8 mouse cellular contexts compared by ENCODE assay signal in the genomic region with DNA sequence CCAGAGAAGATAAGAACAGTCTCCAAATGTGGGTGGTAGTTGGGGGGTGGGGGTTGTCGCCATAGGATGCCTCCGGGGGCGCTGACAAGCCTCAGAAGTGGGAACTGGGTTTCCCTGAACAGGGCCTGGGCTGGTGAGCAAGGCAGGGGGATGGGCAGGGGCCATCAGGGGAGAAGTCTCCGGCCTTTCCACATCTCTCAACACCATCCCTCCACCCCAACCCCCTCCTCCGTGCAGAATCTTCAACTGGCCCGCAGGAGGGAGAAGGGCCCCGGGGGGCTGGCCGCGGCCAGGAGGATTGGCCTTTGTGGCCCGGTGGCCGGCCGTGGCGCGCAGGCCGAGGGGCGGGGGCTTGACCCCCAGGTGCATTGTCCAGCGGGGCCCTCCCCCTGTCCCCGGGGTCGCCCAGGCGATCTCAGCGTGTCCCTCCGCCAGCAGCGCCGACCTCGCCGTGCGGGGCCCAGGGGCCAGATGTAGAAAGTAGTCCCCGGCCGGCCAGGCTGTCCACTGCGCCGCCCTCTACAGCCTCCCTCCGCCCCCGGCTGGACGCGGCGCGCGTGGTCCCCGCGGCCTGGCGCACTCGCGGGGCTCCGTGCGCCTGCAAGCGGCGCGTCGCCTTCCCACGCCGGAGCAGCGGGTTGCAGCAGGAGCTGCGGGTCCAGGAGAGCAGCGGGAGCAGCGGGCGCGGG. TPM values are rescaled to one million over a fixed set of nuclear protein-coding genes. Genes with fewer than 3 reads are reported as not detected.
DNase-seq lines count a peak whose midpoint lies in the region; ATAC-seq and TF ChIP-seq lines count a peak whose summit lies in the region.

Gene Prtg (plus strand): TSS at position 144 of the 689 bp plus-strand sequence.

- no peak for DNase-seq in lung, adult 2 months
- DNase-seq in lung, postnatal 14 days = no peak
- DNase-seq in brain, adult 2 months (ENCODE audit: low read depth, low spot score) = peak; percentile 56
- DNase-seq in intestine, embryonic 14.5 days (ENCODE audit: low spot score) = peak; percentile 74
- DNase-seq in liver, postnatal 0 days = peak; percentile 42
- peak; percentile 26 for DNase-seq in right cerebral cortex, postnatal 4 days

- ATAC-seq in frontal cortex, adult (ENCODE audit: low TSS enrichment) = peak; percentile 64
- peak; percentile 73 for ATAC-seq in intestine, embryonic 14.5 days (replicated peaks; ENCODE audit: low FRiP score, low TSS enrichment, low read depth)
- ATAC-seq in liver, postnatal 0 days = peak; percentile 79
- no peak for ATAC-seq in monocyte, adult 5-6 weeks (replicated peaks; ENCODE audit: insufficient number of reproducible peaks, low FRiP score, low TSS enrichment, poor library complexity, severe bottlenecking)

- no peak for TF ChIP-seq POLR2A in lung, adult 2 months (IDR thresholded peaks at IDR 0.05; ENCODE audit: borderline replicate concordance, extremely low read depth, low read depth, low read length)

- H3K27me3 ChIP-seq in intestine, embryonic 14.5 days (replicated peaks; ENCODE audit: control insufficient read depth, insufficient read depth, low read length) = no peaks in the 10 kb centered on the region
- H3K27me3 ChIP-seq in liver, postnatal 0 days (ENCODE audit: insufficient read depth, low read length) = peaks cover 16% of the 10 kb centered on the region

- H3K4me3 ChIP-seq in lung, adult 2 months (replicated peaks; ENCODE audit: extremely low read depth, low read depth, low read length) = peak within 1 kb of the TSS; percentile 50
- peak within 1 kb of the TSS; percentile 63 for H3K4me3 ChIP-seq in intestine, embryonic 14.5 days (ENCODE audit: low read depth, low read length)
- peak within 1 kb of the TSS; percentile 66 for H3K4me3 ChIP-seq in liver, postnatal 0 days (ENCODE audit: low read depth, low read length)

- H3K4me1 ChIP-seq in lung, adult 2 months (ENCODE audit: control insufficient read depth, insufficient read depth, low read length) = no peaks in the 10 kb centered on the region
- H3K4me1 ChIP-seq in intestine, embryonic 14.5 days (replicated peaks; ENCODE audit: control insufficient read depth, insufficient read depth, low read length) = peaks cover 19% of the 10 kb centered on the region
- H3K4me1 ChIP-seq in liver, postnatal 0 days (ENCODE audit: insufficient read depth) = 0 out of 2 replicates have a peak, but pooled peaks cover 3% of the 10 kb centered on the region

- H3K4me2 ChIP-seq in intestine, embryonic 14.5 days (ENCODE audit: low read length) = peak within 1 kb of the TSS; percentile 97
- H3K4me2 ChIP-seq in liver, postnatal 0 days (ENCODE audit: low read depth, low read length) = peak within 1 kb of the TSS; percentile 94

- peak within 1 kb of the TSS; percentile 79 for H3K27ac ChIP-seq in intestine, embryonic 14.5 days (ENCODE audit: low read depth)
- no peak within 1 kb of the TSS for H3K27ac ChIP-seq in liver, postnatal 0 days (ENCODE audit: low read depth)

- 1% methylated on average over 56 of the region's 57 CpGs for WGBS in lung, adult 2 months
- WGBS in intestine, embryonic 14.5 days = under 1% methylated on average over 49 of the region's 57 CpGs
- 6% methylated on average over 46 of the region's 57 CpGs for WGBS in liver, postnatal 0 days (ENCODE audit: insufficient replicate concordance)

- no peak for TF ChIP-seq EP300 in liver, postnatal 0 days (IDR thresholded peaks at IDR 0.05; ENCODE audit: low read depth)

- TF ChIP-seq CTCF in lung, adult 2 months (IDR thresholded peaks at IDR 0.05; ENCODE audit: insufficient read depth, low read length) = no peak
- no peak for TF ChIP-seq CTCF in liver, postnatal 0 days (IDR thresholded peaks at IDR 0.05; ENCODE audit: low read depth)

- peak within 1 kb of the TSS; percentile 71 for H3K9ac ChIP-seq in intestine, embryonic 14.5 days (ENCODE audit: low read length)
- peak within 1 kb of the TSS; percentile 51 for H3K9ac ChIP-seq in liver, postnatal 0 days (replicated peaks)

- no peaks in the 10 kb centered on the region for H3K9me3 ChIP-seq in intestine, embryonic 14.5 days (ENCODE audit: control insufficient read depth, low read length)
- no peaks in the 10 kb centered on the region for H3K9me3 ChIP-seq in liver, postnatal 0 days (ENCODE audit: low read length)

- H3K36me3 ChIP-seq in intestine, embryonic 14.5 days (ENCODE audit: control insufficient read depth, insufficient read depth, low read length) = no peaks in the 10 kb centered on the region
- no peaks in the 10 kb centered on the region for H3K36me3 ChIP-seq in liver, postnatal 0 days (replicated peaks; ENCODE audit: insufficient read depth, low read length)

RNA-seq across cellular contexts. Expression of gene Prtg, which starts in this region (rescaled TPM):
- polyA plus RNA-seq in lung, adult 2 months (2012; rRNA removed) = 0.04 and 0.05 TPM in 2 replicates
- polyA plus RNA-seq in intestine, embryonic 14.5 days (2014; fragmentation: Nextera tagmentation; extraction: Ambion mirVana) = 0.84 and 1.1 TPM in 2 replicates
- 0.06 and 0.09 TPM in 2 replicates for polyA plus RNA-seq in liver, postnatal 0 days (2015; fragmentation: Nextera tagmentation; extraction: Ambion mirVana)
- not detected in 3 replicates for total RNA-seq in monocyte, adult 5-6 weeks (2017)

Comparison
In these comparisons a context has a peak if more than half of its experiments do, and no peak if none do; other contexts are left out.
1. Peak in DNase-seq, ATAC-seq, H3K4me3 ChIP-seq, H3K9ac ChIP-seq and H3K4me2 ChIP-seq in liver, postnatal 0 days; RNA of the gene not detected or under 1 TPM.
2. DNase-seq: peak in brain, adult 2 months (single experiment), intestine, embryonic 14.5 days (single experiment) and right cerebral cortex, postnatal 4 days (single experiment); none in lung, adult 2 months (single experiment) and lung, postnatal 14 days (single experiment).
3. Peak in every context shown above with its lines, with median percentiles within 50 percentile points of each other: H3K4me3 ChIP-seq.